Mouse (Mus musculus): ENCODE measurements around the gene Commd7. TPM values are rescaled to one million over a fixed set of nuclear protein-coding genes. Genes with fewer than 3 reads are reported as not detected.

Gene Commd7
- polyA plus RNA-seq, 2 experiments, result 34.4 to 70.4 TPM

GRCm38 (mm10) chr2:153581416-153581815 lies 51.2 kb downstream of the Commd7 start:
- Histone ChIP-seq H3K27me3 (ENCODE audit: control insufficient read depth, insufficient read depth, low read length) (no peaks in the 10 kb centered on the region; the same call in 1 of the 2 replicates), H3K4me3 (replicated peaks; ENCODE audit: low read length) (no peak overlapping the region), H3K4me2 (replicated peaks; ENCODE audit: low read depth, low read length, severe bottlenecking) (no peak overlapping the region), H3K27ac (replicated peaks; ENCODE audit: low read depth, low read length) (no peak overlapping the region), H3K9ac (ENCODE audit: low read depth, low read length, severe bottlenecking) (no peak overlapping the region), H3K4me1 (ENCODE audit: control insufficient read depth, insufficient read depth, low read length) (0 out of 2 replicates have a peak, but pooled peaks cover 6% of the 10 kb centered on the region), H3K36me3 (ENCODE audit: control insufficient read depth, insufficient read depth, low read length) (no peaks in the 10 kb centered on the region), H3K9me3 (ENCODE audit: control insufficient read depth, low read length) (no peaks in the 10 kb centered on the region)
- DNase-seq (ENCODE audit: low spot score), result no peak
- ATAC-seq (ENCODE audit: low FRiP score, low read depth), result no peak
- WGBS, result 80% methylated on average over 7 of the region's 7 CpGs
- TF ChIP-seq POLR2A (IDR thresholded peaks at IDR 0.05; ENCODE audit: borderline replicate concordance, extremely low read depth, insufficient read depth, insufficient read length), result no peak

- H3K27ac ChIP-seq (replicated peaks; ENCODE audit: low read depth, low read length), result no peak overlapping the region
- no peaks in the 10 kb centered on the region; the same call in 1 of the 2 replicates for H3K27me3 ChIP-seq (ENCODE audit: control insufficient read depth, insufficient read depth, low read length)
- no peak overlapping the region for H3K4me3 ChIP-seq (replicated peaks; ENCODE audit: low read length)
- 67% methylated on average over 4 of the region's 4 CpGs for WGBS
- H3K4me2 ChIP-seq (replicated peaks; ENCODE audit: low read depth, low read length, severe bottlenecking), result no peak overlapping the region
- no peaks in the 10 kb centered on the region for H3K9me3 ChIP-seq (ENCODE audit: control insufficient read depth, low read length)
- no peaks in the 10 kb centered on the region for H3K36me3 ChIP-seq (ENCODE audit: control insufficient read depth, insufficient read depth, low read length)
- no peak for DNase-seq (ENCODE audit: low spot score)
- no peak for TF ChIP-seq POLR2A (IDR thresholded peaks at IDR 0.05; ENCODE audit: borderline replicate concordance, extremely low read depth, insufficient read depth, insufficient read length)
- ATAC-seq (ENCODE audit: low FRiP score, low read depth), result no peak
- H3K4me1 ChIP-seq (ENCODE audit: control insufficient read depth, insufficient read depth, low read length), result 0 out of 2 replicates have a peak, but pooled peaks cover 2% of the 10 kb centered on the region
- H3K9ac ChIP-seq (ENCODE audit: low read depth, low read length, severe bottlenecking), result no peak overlapping the region
Measured at GRCm38 (mm10) chr2:153580458-153580985, 52.1 kb downstream of the Commd7 start.

DNA sequence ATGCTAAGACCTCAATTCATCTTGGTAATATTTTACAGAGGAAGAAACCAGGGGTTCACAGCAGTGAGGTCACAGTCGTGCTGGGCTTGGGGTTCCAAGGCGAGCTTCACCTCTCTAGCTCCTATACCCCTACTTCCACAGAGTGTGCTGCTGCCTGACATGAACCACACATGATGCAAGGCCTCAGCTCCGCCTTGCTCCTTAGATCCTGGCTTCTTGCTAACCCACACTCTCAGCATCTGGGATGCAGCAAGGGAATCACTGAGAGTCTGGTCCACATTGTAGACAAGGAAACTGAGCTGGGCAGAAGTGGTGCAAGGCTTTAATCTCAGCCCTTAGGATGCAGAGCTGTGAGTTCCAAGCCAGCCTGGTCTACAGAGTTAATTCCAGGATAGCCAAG lies 52.5 kb downstream of the Commd7 start:
- no peaks in the 10 kb centered on the region for H3K27me3 ChIP-seq (ENCODE audit: control insufficient read depth, insufficient read depth, low read length)
- DNase-seq (ENCODE audit: low spot score) (no peak), ATAC-seq (ENCODE audit: low FRiP score, low read depth) (no peak)
- no peak overlapping the region for H3K4me3 ChIP-seq (replicated peaks; ENCODE audit: low read length)
- no peak for TF ChIP-seq POLR2A (IDR thresholded peaks at IDR 0.05; ENCODE audit: borderline replicate concordance, extremely low read depth, insufficient read depth, insufficient read length)
- H3K36me3 ChIP-seq (ENCODE audit: control insufficient read depth, insufficient read depth, low read length), result no peaks in the 10 kb centered on the region
- WGBS, result 93% methylated on average over 3 of the region's 3 CpGs
- no peak overlapping the region for H3K4me2 ChIP-seq (replicated peaks; ENCODE audit: low read depth, low read length, severe bottlenecking)
- no peak overlapping the region for H3K27ac ChIP-seq (replicated peaks; ENCODE audit: low read depth, low read length)
- no peaks in the 10 kb centered on the region for H3K9me3 ChIP-seq (ENCODE audit: control insufficient read depth, low read length)
- no peak overlapping the region for H3K9ac ChIP-seq (ENCODE audit: low read depth, low read length, severe bottlenecking)
- 0 out of 2 replicates have a peak, but pooled peaks cover 2% of the 10 kb centered on the region for H3K4me1 ChIP-seq (ENCODE audit: control insufficient read depth, insufficient read depth, low read length)

DNA sequence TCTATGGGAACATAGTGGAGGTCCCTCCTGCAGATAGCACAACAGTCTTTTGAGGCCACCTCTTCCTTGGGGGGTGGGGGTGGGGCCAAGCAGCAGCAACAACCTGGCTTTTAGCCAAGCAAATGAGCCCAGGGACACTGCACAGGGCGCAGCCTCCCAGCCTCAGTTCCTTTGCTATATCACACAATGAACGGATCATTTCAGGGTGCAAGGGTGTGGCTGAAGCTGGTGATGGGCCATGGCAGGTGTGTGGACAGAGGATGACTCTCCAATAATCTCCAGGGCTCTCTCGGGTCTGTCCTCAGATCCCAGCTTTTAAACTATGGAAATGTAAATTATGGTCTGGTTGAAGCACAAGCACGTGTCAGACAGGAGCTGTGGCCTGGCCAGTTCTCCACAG lies 55.5 kb downstream of the Commd7 start:
- no peaks in the 10 kb centered on the region for H3K4me1 ChIP-seq (ENCODE audit: control insufficient read depth, insufficient read depth, low read length)
- no peak for ATAC-seq (ENCODE audit: low FRiP score, low read depth)
- no peaks in the 10 kb centered on the region for H3K9me3 ChIP-seq (ENCODE audit: control insufficient read depth, low read length)
- H3K27me3 ChIP-seq (ENCODE audit: control insufficient read depth, insufficient read depth, low read length), result no peaks in the 10 kb centered on the region
- no peak overlapping the region for H3K27ac ChIP-seq (replicated peaks; ENCODE audit: low read depth, low read length)
- H3K4me2 ChIP-seq (replicated peaks; ENCODE audit: low read depth, low read length, severe bottlenecking), result no peak overlapping the region
- DNase-seq (ENCODE audit: low spot score), result no peak
- H3K9ac ChIP-seq (ENCODE audit: low read depth, low read length, severe bottlenecking), result no peak overlapping the region
- TF ChIP-seq POLR2A (IDR thresholded peaks at IDR 0.05; ENCODE audit: borderline replicate concordance, extremely low read depth, insufficient read depth, insufficient read length), result no peak
- H3K4me3 ChIP-seq (replicated peaks; ENCODE audit: low read length), result no peak overlapping the region
- WGBS, result 69% methylated on average over 4 of the region's 4 CpGs
- H3K36me3 ChIP-seq (ENCODE audit: control insufficient read depth, insufficient read depth, low read length), result no peaks in the 10 kb centered on the region

DNA sequence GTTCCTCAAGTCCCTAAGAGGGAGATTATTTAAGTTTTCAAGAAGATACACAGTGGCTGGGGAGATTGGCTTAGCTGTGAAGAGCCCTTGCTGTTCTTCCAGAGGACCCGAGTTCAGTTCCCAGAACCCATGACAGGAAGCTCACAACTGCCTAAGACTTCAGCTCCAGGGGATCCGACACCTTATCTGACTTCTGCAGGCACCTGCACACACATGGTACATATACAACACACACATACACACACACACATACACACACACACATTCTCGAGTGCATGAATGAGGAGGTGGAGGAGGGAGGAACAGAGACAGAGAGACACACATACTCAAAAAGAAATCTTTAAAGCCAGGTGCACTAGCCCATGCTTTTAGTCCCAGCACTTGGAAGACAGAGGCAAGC lies 56.4 kb downstream of the Commd7 start:
- Histone ChIP-seq H3K4me1 (ENCODE audit: control insufficient read depth, insufficient read depth, low read length) (no peaks in the 10 kb centered on the region), H3K9me3 (ENCODE audit: control insufficient read depth, low read length) (no peaks in the 10 kb centered on the region), H3K9ac (ENCODE audit: low read depth, low read length, severe bottlenecking) (no peak overlapping the region), H3K4me3 (replicated peaks; ENCODE audit: low read length) (no peak overlapping the region), H3K4me2 (replicated peaks; ENCODE audit: low read depth, low read length, severe bottlenecking) (no peak overlapping the region), H3K36me3 (ENCODE audit: control insufficient read depth, insufficient read depth, low read length) (no peaks in the 10 kb centered on the region), H3K27me3 (ENCODE audit: control insufficient read depth, insufficient read depth, low read length) (no peaks in the 10 kb centered on the region), H3K27ac (replicated peaks; ENCODE audit: low read depth, low read length) (no peak overlapping the region)
- ATAC-seq (ENCODE audit: low FRiP score, low read depth) (no peak), DNase-seq (ENCODE audit: low spot score) (no peak)
- TF ChIP-seq POLR2A (IDR thresholded peaks at IDR 0.05; ENCODE audit: borderline replicate concordance, extremely low read depth, insufficient read depth, insufficient read length), result no peak
- WGBS, result 74% methylated on average over 3 of the region's 3 CpGs
